Mouse (Mus musculus): ENCODE measurements around the gene Mcm10.

DNA sequence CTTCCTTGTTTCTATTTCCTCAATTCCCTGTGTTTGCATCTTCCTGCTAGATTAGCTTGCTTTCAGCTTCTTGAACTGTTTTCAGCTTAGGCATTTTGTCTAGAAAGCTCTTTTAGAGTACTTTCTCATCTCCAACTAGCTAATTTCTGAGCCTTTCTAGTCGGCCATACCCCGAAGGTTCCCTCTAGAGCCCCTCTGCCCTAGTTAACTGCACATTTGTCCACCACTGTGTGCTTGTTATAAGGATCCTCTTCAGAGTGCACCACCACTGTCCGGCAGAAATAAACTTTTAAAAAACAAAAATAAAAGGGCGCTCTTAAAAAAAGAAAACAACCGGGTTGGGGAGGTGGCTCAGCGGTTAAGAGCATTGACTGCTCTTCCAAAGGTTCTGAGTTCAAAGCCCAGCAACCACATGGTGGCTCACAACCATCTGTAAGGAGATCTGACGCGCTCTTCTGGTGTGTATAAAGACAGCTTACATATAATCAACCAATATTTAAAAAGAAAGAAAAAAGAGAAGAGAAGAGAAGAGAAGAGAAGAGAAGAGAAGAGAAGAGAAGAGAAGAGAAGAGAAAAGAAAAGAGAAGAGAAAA lies 597 bp downstream of the Mcm10 start:
- TF ChIP-seq CTCF (IDR thresholded peaks at IDR 0.05 in 2 of 3, conservative IDR thresholded peaks at IDR 0.05 in 1 of 3; ENCODE audit: control insufficient read depth in 1 of 3, insufficient read depth in 1 of 3, low read depth in 2 of 3, low read length in 3 of 3, poor library complexity in 1 of 3, severe bottlenecking in 1 of 3) (no peak), POLR2AphosphoS2 (IDR thresholded peaks at IDR 0.05; ENCODE audit: low read length) (no peak; the same call in 1 of the 2 replicates), CHD1 (IDR thresholded peaks at IDR 0.05; ENCODE audit: low read depth, low read length) (peak; percentile 93), POLR2A (IDR thresholded peaks at IDR 0.05; ENCODE audit: control insufficient read depth in 1 of 2, insufficient read depth in 1 of 2, low read depth in 1 of 2, low read length in 2 of 2, poor library complexity in 1 of 2) (no peak), ETS1 (IDR thresholded peaks at IDR 0.05; ENCODE audit: low read depth, low read length) (no peak)

Data from MEL (cell line).